Mouse (Mus musculus): ENCODE results near the gene Gabbr2.

Gabbr2 gene

DNA sequence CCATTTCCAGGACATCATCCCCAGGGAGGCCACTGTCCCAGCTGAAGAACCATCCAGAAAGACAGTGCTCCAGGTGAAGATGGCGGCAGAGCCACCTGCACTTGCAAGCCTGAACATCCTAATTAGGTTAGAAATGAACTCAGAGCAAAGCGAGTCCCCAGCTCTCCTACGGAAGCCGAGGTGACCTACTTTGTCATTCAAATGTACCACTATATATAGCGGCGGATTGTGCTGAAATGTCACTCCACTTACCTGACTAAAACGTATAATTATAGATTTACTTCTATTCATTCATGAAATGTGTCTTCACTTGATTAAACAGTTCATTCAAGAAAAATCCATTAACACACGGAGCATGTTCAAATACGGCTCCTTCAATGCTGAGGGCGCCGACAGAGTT, 170.0 kb downstream of the Gabbr2 start:
- no peak for DNase-seq (ENCODE audit: low spot score)

DNA sequence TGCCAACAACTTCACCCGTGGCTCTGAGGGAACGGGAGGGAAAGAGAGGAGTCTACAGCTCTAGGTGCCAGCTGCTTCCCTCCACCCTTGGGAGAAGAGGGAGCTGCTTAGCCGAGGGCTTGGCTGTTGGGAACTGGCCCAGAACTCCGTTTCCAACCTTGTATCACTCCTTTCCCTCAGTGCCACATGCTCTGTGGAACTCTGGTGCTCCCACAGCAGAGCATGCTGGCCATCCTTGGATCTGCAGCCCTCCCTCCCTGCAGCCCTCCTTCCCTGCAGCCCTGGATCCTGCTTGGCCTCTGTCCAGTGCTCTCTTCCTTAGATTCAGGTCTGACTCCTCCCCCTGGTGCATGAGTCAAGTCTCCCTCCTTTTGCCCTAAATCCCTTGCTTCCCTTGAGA, 176.7 kb downstream of the Gabbr2 start:
- no peak for DNase-seq (ENCODE audit: low spot score)

DNA sequence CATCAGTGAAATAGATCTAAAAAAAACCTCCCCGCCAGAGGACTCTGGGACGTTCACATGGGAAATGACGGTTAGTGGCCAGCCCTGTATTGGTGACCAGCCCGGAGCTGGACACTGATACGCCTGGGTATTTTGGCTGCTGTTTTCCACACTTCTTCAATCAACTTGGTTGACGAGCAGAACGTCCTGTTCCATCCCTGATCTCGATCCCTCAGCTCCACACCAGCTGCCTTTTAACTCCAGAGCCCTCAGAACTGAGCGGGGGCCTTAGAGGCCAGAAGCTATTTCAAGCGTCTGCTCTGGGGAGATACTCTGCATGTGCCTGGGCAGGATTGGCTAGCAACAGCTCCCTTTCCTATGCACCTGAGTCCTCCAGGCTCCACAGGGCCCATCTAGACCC, 177.4 kb downstream of the Gabbr2 start:
- DNase-seq (ENCODE audit: low spot score), result no peak

DNA sequence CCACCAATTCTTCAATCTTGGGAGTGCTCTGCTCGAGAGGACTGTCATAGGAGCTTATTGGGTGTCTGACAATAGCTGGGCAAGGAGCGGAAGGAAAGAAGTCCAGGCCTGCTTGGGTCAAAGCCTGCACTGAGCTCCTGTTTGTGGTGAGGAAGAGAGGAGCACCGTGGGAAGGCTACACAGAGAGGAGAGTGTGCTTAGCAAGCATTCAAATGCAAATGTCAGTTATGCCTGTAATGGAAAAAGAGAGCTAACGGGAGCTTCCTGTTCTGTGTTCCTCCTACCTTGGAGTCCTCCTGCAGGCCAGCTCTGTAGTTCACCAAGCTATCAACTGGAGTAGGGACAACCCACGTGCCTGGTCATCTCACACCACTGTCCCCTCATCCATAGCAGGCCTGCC, 180.5 kb downstream of the Gabbr2 start:
- no peak for DNase-seq (ENCODE audit: low spot score)

DNA sequence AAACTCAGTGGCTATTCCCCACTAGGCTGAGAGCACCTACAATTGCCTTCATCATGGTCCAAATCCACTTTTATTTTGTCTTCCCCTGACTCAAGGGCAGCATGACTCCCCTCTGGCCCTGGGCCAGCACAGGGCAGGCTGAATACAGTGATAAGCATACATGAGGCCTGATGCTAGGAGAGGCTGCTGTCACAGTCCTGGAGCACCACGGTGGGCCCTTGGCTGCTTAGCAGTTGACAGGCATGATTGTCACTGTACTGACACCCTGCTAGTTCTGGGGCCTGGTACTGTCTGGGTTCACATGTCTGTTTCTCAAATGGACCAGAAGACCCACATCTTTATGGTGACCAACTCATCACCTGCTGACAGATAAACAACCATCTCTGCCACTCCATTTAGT, 184.8 kb downstream of the Gabbr2 start:
- no peak for DNase-seq (ENCODE audit: low spot score)

DNA sequence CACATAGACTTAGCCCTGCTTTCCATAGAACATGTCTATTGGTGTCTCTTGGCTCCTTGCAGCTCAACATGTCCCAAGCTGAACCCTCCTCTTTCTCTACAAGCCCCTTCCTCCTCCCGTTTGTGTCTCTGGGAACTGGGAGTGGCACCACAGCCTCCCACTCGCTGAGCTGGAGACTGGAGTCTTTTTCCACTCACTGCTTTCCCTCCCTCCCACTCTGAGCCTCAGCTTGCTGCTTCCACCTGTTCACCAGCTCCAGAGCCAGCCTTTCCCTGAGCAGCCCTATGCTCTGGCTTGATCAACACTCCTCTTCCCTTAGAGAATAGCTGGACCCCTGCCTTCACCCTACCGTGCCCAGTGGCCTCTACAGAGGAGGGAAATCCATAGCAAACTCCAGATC, 185.8 kb downstream of the Gabbr2 start:
- DNase-seq (ENCODE audit: low spot score), result no peak

DNA sequence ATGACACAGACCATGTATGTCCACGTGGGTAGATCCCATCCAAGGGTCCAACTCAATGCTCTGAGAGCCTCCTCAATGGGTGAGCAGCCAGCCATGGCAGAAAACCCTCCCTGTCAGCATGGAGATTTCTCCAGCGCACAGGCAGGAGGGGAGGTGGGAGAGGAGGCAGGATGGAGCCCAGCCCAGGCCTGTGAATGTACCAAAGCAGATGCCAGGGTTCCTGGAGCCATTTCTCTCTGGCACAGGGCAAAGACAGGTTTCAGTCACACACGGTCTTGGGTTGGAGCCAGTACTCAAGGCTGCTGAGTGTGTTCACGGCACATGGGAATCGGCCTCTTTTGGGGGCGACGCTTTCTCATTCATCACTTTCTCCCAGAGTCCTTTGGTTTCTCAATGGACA, 189.3 kb downstream of the Gabbr2 start:
- no peak for DNase-seq (ENCODE audit: low spot score)

DNA sequence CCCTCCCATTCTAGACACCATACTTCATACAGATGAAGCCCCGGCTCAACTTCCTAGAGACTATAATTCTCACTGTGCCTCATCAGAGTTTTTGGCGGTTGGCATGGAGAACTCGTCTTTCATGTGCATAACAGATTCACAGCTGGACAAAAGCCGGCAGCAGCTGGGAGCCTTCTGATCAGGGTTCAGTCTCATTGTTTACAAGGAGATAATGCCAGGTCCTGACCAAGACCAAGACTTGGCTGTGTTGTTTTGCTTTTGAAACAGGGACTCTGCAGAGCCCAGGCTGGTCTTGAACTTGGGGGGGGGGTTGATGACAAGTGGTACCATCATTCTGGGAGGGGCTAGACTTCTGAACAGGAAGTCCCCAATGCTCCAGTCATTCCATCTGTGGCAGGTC, 191.8 kb downstream of the Gabbr2 start:
- DNase-seq (ENCODE audit: low spot score), result no peak

DNA sequence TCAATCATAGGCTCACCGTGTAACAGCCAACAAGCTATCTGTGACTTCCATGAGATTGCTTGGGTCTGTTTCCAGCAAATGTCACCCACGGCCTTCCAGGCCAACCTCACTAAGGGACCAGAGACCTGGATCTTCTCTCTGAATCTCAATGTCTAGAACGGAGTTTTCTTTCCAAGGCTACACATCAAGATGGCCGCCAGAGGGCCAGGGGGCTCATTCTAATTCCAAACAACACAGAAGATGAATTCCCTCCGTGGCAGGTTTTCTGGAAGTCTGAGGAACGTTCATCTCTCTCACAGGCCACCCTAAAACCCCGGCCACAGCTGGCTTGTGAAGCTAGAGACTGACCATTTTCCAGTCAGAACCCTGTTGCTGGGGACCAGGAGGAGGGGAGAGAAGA, 196.0 kb downstream of the Gabbr2 start:
- DNase-seq (ENCODE audit: low spot score), result no peak

DNA sequence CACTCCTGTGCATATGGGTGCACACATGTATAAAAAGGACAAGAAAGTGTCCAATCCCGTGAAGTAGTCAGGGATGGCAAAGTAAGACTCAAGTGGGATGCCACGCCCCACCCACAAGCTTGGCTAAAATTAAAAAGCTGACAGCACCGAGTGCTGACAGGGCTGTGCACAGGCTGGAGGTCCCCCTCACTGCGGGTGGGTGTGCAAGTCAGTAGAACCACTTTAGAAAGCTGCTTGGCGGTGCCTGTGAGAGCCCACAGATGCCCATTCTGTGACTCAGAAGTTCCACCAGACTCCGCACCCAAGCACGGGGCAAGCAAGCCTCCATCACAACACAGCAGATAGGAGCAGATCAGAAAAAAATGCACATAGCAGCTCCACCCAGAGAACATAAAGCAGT, 197.1 kb downstream of the Gabbr2 start:
- no peak for DNase-seq (ENCODE audit: low spot score)

DNA sequence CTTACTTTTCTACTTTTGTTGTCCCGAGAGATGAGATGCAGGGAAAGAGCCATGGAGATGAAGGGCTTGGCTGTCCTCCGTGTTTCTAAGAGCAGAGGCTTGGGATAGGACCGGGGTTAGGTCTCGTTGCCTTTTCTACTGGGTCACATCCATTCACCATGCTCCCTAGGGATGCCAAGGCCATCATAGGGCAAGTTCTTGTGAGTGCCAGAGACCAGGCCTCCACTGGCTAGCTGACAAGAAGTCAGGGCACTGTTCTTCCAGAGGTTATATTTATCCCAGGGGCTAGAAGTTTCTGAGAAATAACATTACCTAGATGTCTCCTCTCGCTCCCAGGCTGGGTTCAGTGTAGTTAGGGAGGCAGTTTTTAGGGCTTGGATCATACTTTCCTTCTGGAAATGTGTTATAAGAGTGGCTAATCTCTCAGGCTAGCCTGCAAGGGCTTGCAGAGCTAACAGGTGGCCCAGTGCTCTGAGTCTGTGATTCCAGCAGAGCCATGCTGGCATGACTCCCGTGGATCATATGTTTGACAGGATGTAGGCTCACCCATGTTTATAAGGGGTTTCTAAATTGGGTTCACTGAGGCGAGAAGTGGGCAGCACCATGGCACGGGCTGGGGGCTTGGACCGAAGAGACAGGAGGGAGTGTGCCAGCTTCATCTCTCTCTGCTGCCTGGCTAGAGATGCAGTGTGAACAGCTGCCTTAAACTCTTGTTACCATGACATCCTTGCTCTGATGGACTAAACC, 199.2 kb downstream of the Gabbr2 start:
- DNase-seq (ENCODE audit: low spot score), result no peak

DNA sequence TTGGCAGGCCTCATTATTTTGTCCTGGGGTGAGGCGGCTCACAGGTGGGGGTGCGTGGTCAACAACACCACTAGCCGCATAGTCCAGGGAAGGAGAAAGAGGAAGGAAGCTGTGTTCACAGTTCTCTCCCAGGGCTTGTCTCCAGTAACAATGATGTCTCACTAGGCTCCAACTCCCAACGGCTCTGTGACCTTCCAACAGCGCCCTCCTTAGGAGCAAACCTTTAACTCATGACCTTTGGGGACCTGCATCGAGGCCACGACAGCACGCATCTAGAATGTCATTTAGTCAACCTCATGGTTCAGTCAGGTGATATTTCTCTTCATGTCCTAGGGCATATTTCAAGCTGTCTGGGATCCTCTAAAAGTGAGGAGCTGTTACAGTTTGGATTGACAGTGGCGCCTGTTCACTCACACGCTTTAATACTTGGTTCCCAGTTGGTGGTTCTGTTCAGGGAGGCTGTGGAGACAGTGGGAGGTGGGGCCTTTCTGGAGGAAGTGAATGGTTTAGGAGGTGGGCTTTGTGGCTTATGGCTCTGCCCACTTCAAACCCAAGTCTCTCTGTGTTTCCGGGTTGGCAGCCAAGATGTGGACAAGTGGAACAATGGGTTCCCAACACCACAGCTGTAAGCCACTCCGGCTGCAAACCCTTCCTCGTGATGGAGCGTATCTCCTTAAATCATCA, 200.3 kb downstream of the Gabbr2 start:
- DNase-seq (ENCODE audit: low spot score), result no peak

DNA sequence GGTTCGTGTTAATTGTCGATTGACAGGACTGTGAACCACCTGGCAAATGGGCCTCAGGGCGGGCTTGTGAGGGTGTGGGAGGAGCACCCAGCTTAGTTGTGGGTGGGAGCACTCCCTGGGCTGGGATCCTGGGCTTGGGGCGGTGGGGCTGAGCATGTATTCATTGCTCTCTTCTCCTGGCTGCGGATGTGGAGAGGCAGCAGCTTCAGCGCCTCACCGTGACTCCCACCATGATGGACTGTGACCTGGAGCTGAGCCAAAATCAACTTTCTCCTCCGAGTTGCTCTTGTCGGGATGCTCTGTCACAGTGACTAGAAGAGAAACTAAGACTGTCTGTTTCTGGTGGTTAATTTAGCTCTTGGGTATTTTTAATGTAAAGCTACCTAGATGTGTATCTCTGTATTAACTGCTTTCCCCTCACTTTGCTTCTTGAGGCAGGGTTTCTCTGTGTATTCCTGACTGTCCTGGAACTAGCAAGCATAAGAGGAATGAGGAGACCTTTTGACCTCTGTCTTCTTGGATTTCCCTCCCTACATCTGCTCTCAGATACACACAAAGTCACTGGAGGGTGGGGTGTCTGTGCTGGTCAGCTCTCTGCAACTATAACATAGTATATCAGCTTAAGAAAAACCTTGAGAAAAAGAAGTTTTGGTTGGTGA, 200.9 kb downstream of the Gabbr2 start:
- DNase-seq (ENCODE audit: low spot score), result no peak

DNA sequence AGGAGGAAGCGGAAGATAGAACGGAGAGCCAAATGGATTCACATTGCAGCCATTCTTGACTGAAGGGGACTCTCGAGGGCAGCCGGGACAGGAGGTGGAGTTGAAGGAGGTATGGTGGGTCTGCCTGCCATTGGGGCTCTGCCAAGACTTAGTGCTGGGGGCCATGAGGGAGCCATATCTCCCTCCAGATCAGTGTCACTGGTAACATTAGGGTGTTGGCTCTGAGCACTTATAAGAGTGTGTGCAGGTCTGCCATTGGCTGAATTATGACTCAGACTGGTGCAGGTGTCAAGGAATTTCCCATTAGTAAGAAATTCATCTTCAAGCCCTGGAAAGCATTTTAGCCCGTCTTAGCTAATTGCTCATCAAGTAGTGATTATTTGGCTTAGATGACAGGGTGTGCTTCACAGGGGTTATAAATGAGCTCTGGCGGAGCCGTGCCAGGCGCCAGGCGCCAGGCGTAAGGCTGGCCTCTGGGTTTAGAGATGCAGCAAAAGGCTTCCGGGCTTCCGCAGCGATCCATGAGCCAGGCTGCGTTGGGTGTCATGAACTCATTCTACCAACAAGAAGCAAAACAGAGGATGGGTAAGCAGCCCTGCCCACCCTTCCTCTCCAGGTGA, 207.1 kb downstream of the Gabbr2 start:
- DNase-seq (ENCODE audit: low spot score), result no peak

DNA sequence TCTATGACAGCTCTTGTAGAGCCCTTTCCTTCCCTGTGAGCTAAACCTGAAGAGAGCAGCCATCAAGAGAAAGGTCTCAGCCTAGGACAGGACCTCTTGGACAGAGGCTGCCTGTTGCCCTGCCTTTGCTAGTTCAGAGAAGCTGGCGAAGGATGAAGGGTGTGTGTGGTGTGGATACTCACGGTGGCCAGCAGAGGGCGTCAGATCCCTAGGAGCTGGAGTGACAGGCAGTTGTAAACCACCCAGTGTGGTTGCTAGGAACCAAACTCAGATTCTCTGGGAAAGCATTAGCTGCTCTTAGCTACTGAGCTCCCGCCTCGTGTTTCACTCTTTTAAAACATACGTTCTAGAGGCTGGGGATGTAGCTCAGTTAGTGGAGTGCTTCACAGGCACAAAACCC, 210.6 kb downstream of the Gabbr2 start:
- DNase-seq (ENCODE audit: low spot score), result peak; percentile 48

DNA sequence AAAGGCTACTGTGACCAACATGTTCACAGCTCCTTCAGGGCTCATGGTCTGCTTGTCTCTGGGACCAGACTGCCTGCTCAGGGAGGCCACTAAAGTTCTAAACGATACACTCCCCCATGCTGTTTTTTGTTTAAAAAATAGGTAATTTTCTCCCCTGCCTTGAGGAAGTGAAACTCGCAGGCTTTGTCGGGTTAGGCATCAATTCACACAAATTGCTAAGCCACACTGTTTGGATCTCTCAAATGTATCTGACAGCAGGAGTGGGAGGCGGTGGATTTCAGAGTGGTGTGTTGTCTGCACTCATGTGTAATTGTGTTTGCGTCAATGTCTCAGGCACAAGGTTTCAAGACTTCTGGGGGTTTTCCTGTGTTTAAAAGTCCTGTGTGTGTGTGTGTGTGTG, 215.7 kb downstream of the Gabbr2 start:
- DNase-seq (ENCODE audit: low spot score), result no peak

DNA sequence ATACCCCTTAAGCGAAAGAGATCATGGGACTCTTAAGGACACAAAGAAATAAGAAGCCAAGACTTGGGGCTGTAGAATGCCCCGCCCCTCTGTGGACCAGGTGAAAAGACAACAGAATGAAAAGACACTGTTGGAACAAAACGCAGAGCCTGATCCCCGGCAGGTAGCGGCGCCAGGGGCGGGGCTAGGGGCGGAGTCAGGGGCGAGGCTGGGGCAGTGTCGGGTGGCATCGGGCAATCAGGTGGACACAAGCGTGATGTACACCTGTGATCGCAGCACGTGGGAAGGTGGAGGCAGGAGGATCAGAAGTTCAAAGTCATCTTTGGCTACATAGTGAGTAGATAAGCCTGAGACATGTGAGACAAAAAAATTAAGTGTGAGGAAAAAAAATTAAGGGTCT, 217.0 kb downstream of the Gabbr2 start:
- peak; percentile 56 for DNase-seq (ENCODE audit: low spot score)

DNA sequence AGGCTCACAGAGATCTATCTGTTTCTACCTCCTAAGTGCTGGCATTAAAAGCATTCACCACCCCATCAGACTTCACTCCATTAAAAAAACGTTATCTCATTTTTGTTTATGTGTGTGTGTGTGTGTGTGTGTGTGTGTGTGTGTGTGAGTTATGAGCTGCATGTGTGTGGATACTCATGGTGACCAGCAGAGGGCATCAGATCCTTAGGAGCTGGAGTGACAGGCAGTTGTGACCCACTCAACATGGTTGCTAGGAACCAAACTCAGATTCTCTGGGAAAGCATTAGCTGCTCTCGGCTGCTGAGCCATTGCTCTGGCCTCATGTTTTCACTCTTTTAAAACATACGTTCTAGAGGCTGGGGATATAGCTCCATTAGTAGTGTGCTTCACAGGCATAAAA, 218.4 kb downstream of the Gabbr2 start:
- DNase-seq (ENCODE audit: low spot score), result no peak

DNA sequence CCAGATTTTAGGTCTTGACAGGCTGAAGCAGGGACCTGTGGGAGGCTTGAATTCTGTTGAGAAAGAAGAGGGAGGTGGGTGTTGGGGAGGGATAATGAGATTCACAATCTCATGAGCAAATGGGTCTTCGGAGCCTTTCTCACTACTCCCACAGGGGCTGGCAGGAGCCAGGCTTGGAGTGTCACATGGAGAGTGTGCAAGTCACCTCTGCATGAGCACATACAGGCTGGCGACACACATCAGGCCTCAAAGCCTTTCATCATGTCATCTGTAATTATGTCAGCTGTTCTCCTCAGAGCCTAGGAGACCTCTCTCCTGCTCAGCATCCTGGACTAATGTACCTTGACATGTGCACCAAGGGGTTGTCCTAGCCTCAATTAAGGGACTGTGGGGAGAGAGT, 219.1 kb downstream of the Gabbr2 start:
- DNase-seq (ENCODE audit: low spot score), result no peak

DNA sequence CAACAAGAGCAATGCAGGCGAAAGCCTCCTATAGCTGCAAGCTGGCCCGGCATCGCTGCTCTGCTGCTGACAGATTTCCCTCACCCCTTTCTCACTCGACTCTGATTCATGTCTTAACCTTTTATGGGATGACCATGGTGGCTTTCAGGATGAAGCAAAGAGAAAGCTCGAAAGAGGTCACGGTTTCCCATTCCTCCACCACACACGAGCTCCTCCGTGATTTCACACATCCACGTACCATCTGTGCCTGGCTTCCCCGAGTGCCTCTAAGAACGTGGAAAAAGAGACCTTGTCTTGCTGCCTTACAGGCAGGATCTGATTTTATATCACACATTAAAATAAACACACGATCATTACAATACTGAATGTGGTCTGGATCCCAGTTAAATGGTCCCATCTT, 220.6 kb downstream of the Gabbr2 start:
- DNase-seq (ENCODE audit: low spot score), result no peak

DNA sequence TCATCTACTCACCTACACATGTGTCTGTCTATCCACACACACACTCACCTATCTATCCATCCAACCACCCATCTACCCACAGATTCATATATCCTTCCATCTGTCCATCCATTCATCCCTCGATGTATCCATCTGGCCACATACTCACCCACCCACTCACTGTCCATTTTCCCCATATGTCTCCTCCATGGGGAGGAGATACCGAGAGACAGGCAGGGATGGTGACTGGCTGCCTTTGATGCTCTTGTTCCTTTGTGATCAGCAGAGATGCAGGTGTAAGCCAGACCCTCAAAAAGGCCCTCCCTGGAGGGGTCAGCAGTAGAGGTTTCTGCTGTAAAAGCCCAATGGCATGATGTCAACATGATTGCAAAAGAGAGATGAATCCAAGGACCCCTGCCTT, 221.0 kb downstream of the Gabbr2 start:
- no peak for DNase-seq (ENCODE audit: low spot score)

DNA sequence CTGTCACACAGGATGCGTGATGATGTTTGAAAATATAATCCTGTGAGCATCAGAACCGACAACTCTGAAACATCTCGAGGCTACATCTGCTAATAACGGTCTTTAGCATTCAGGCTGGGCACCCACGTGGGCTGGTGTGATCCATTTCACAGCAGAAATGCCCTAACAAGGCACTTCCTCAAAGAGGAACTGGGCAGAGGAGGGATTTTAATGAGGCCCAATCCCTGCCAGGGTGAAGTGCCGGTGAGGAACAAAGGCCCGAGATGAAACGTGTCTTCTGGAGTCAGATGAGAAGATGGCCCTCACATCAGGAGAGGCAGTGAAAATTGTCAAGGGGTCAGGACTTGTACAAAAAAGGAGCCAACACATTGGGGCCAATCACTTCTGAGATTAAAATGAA, 221.6 kb downstream of the Gabbr2 start:
- DNase-seq (ENCODE audit: low spot score), result no peak

DNA sequence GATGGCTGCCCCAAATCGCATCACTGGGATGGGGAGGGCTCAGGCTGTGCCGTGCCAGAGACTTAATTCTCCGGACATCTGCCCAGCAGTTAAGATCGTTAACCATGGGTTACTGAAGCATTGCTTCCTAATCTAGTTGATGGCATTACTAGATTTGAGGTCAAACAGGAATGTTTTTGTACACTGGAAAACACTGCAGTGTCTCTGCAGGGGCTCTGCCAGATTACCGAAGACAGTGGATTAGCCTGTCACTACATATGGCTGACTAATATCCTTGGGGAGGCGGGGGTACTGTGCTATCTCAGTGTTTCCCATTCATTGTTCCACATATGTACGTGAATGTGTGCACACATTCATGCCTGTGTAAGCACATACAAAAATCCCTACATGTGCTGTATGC, 225.3 kb downstream of the Gabbr2 start:
- no peak for DNase-seq (ENCODE audit: low spot score)

Data from testis, postnatal 10 days (tissue).